Mouse (Mus musculus): ENCODE data around the gene Gm10800. TPM values are rescaled to one million over a fixed set of nuclear protein-coding genes. Genes with fewer than 3 reads are reported as not detected.
"Not testable (repeated sequence)": the region's sequence is repeated elsewhere in the genome, so short reads cannot be mapped to it uniquely, and the experiment has no call there.

The Gm10800 gene
- polyA plus RNA-seq (2015; fragmentation: Nextera tagmentation; extraction: Ambion mirVana): 2.3 and 22.5 TPM in 2 replicates

- ATAC-seq (ENCODE audit: extremely low read depth, insufficient number of reproducible peaks, low FRiP score, low TSS enrichment): not testable (repeated sequence)
Observed at GRCm38 (mm10) chr2:98667201-98667600, at the start of gene Gm10800. Gene Gm10800, minus strand, starts transcription at chr2:98667301.

GRCm38 (mm10) chr2:98697533-98697932, 30.4 kb upstream of the Gm10800 start:
- Histone ChIP-seq H3K4me3 (no peak overlapping the region), H3K27ac (replicated peaks) (no peak overlapping the region), H3K4me2 (no peak overlapping the region), H3K27me3 (replicated peaks) (no peaks in the 10 kb centered on the region), H3K4me1 (no peaks in the 10 kb centered on the region), H3K9me3 (no peaks in the 10 kb centered on the region), H3K36me3 (no peaks in the 10 kb centered on the region), H3K9ac (no peak overlapping the region)
- WGBS: 84% methylated on average over 1 of the region's 1 CpGs
- no peak for ATAC-seq (ENCODE audit: extremely low read depth, insufficient number of reproducible peaks, low FRiP score, low TSS enrichment)

More at GRCm38 (mm10) chr2:98667201-98667600, at the start of gene Gm10800:
- H3K4me2 ChIP-seq; H3K27me3 ChIP-seq (replicated peaks); H3K4me3 ChIP-seq; H3K9me3 ChIP-seq; H3K9ac ChIP-seq; H3K36me3 ChIP-seq; H3K4me1 ChIP-seq; H3K27ac ChIP-seq (replicated peaks): not testable (repeated sequence)
- 77% methylated on average over 4 of the region's 4 CpGs for WGBS

DNA sequence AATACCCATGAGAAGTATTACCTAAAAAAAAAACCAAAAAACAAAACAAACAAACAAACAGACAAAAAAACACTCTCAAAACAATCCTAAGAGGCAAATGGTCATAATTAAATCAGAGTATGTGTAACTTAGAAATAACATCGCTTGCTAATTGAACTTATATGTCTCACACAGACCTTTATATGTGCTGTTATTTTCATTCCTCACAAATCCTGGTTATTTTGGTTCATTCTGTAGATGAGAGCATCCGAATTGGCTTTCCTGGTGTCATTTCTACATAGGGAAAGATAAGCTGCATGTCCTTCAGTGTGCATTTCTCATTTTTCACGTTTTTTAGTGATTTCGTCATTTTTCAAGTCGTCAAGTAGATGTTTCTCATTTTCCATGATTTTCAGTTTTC, 5.2 kb downstream of the Gm10800 start, which contains the start of gene Gm10801:
Gm10801 (plus strand) TSS at position 301 of the 400 bp plus-strand sequence.
- not testable (repeated sequence) for ATAC-seq (ENCODE audit: extremely low read depth, insufficient number of reproducible peaks, low FRiP score, low TSS enrichment); H3K9me3 ChIP-seq; H3K4me2 ChIP-seq; H3K36me3 ChIP-seq; H3K27me3 ChIP-seq (replicated peaks); H3K9ac ChIP-seq; H3K4me1 ChIP-seq; H3K4me3 ChIP-seq; H3K27ac ChIP-seq (replicated peaks)
- 70% methylated on average over 4 of the region's 5 CpGs for WGBS

Other genes starting within 250 kb of the Gm10800 start
- 0.84 and 5.1 TPM in 2 replicates for gene Gm10801, start 5.1 kb downstream of the Gm10800 start, polyA plus RNA-seq (2015; fragmentation: Nextera tagmentation; extraction: Ambion mirVana)